In genomic region chr12:80518393-80518756, GRCm38 (mm10) we compare ENCODE assay signal across 7 mouse cellular contexts. TPM values are rescaled to one million over a fixed set of nuclear protein-coding genes. Genes with fewer than 3 reads are reported as not detected.
DNase-seq lines count a peak whose midpoint lies in the region; ATAC-seq lines count a peak whose summit lies in the region.

No protein-coding gene starts in this region.

- ATAC-seq in liver, embryonic 11.5 days (replicated peaks; ENCODE audit: low FRiP score), result no peak
- ATAC-seq in forebrain, embryonic 12.5 days (ENCODE audit: low FRiP score), result peak; percentile 59; the same call in 1 of the 2 replicates
- no peak for ATAC-seq in liver, embryonic 13.5 days (ENCODE audit: low read depth)
- no peak for ATAC-seq in monocyte, adult 5-6 weeks (replicated peaks; ENCODE audit: insufficient number of reproducible peaks, low FRiP score, low TSS enrichment, poor library complexity, severe bottlenecking)

- H3K4me1 ChIP-seq in liver, embryonic 11.5 days (replicated peaks; ENCODE audit: control insufficient read depth, insufficient read depth, low read length), result peaks cover 4% of the 10 kb centered on the region; the same call in 1 of the 2 replicates
- peaks cover 31% of the 10 kb centered on the region for H3K4me1 ChIP-seq in forebrain, embryonic 12.5 days
- H3K4me1 ChIP-seq in liver, embryonic 13.5 days (replicated peaks), result peaks cover 4% of the 10 kb centered on the region

- no peak overlapping the region for H3K9ac ChIP-seq in liver, embryonic 11.5 days (ENCODE audit: low read depth, low read length)
- H3K9ac ChIP-seq in forebrain, embryonic 12.5 days, result peak overlapping the region; percentile 80
- no peak overlapping the region for H3K9ac ChIP-seq in liver, embryonic 13.5 days

- WGBS in liver, embryonic 11.5 days, result 2% methylated on average over 25 of the region's 25 CpGs
- WGBS in forebrain, embryonic 12.5 days, result under 1% methylated on average over 25 of the region's 25 CpGs
- WGBS in liver, embryonic 13.5 days (ENCODE audit: insufficient replicate concordance), result 2% methylated on average over 25 of the region's 25 CpGs

- H3K36me3 ChIP-seq in liver, embryonic 11.5 days (ENCODE audit: control insufficient read depth, insufficient read depth, low read length), result no peaks in the 10 kb centered on the region
- no peaks in the 10 kb centered on the region for H3K36me3 ChIP-seq in forebrain, embryonic 12.5 days (replicated peaks)
- H3K36me3 ChIP-seq in liver, embryonic 13.5 days, result no peaks in the 10 kb centered on the region

- H3K9me3 ChIP-seq in liver, embryonic 11.5 days (ENCODE audit: control insufficient read depth, low read length), result no peaks in the 10 kb centered on the region
- H3K9me3 ChIP-seq in forebrain, embryonic 12.5 days, result no peaks in the 10 kb centered on the region
- H3K9me3 ChIP-seq in liver, embryonic 13.5 days (replicated peaks), result no peaks in the 10 kb centered on the region

- H3K4me3 ChIP-seq in liver, embryonic 11.5 days (ENCODE audit: low read depth, low read length), result peak overlapping the region; percentile 57
- peak overlapping the region; percentile 69 for H3K4me3 ChIP-seq in forebrain, embryonic 12.5 days (replicated peaks)
- H3K4me3 ChIP-seq in liver, embryonic 13.5 days (replicated peaks), result peak overlapping the region; percentile 48

- H3K27me3 ChIP-seq in liver, embryonic 11.5 days (replicated peaks; ENCODE audit: control insufficient read depth, insufficient read depth, low read length), result peaks cover 77% of the 10 kb centered on the region
- H3K27me3 ChIP-seq in forebrain, embryonic 12.5 days, result peaks cover 44% of the 10 kb centered on the region
- H3K27me3 ChIP-seq in liver, embryonic 13.5 days, result peaks cover 95% of the 10 kb centered on the region

- H3K4me2 ChIP-seq in liver, embryonic 11.5 days, result peak overlapping the region; percentile 81
- H3K4me2 ChIP-seq in forebrain, embryonic 12.5 days, result peak overlapping the region; percentile 87
- H3K4me2 ChIP-seq in liver, embryonic 13.5 days, result peak overlapping the region; percentile 64

- DNase-seq in liver, embryonic 11.5 days (ENCODE audit: low spot score), result peak; percentile 48
- no peak for DNase-seq in liver
- peak; percentile 75 to 79 for DNase-seq in cerebellum, postnatal 10 days
- no peak for DNase-seq in liver, embryonic 13.5 days
- DNase-seq in adrenal gland, postnatal 25 days, result no peak

- no peak overlapping the region for H3K27ac ChIP-seq in liver, embryonic 11.5 days (ENCODE audit: low read depth, low read length)
- H3K27ac ChIP-seq in forebrain, embryonic 12.5 days, result peak overlapping the region; percentile 85
- H3K27ac ChIP-seq in liver, embryonic 13.5 days, result no peak overlapping the region

RNA-seq across cellular contexts. Expression of gene Galnt16, which starts 0.3 kb away (rescaled TPM):
- polyA plus RNA-seq in liver, embryonic 11.5 days (2014; fragmentation: Nextera tagmentation; extraction: Ambion mirVana), result 0.92 TPM in 2 replicates
- 29.4 and 31.6 TPM in 2 replicates for polyA plus RNA-seq in forebrain, embryonic 12.5 days (2016; fragmentation: Nextera tagmentation; extraction: Ambion mirVana)
- 0.20 and 0.42 TPM in 2 replicates for polyA plus RNA-seq in liver, embryonic 13.5 days (2015; fragmentation: Nextera tagmentation; extraction: Ambion mirVana)
- total RNA-seq in monocyte, adult 5-6 weeks (2017), result not detected in 3 replicates
- 6.8 and 8.0 TPM in 2 replicates for total RNA-seq in adrenal gland, postnatal 25 days (2021)

RNA-seq across cellular contexts. Expression of gene Exd2, which starts 55.5 kb away (rescaled TPM):
- polyA plus RNA-seq in liver, embryonic 11.5 days (2014; fragmentation: Nextera tagmentation; extraction: Ambion mirVana), result 17.5 and 18.7 TPM in 2 replicates
- 52.7 and 54.1 TPM in 2 replicates for polyA plus RNA-seq in forebrain, embryonic 12.5 days (2016; fragmentation: Nextera tagmentation; extraction: Ambion mirVana)
- polyA plus RNA-seq in liver, embryonic 13.5 days (2015; fragmentation: Nextera tagmentation; extraction: Ambion mirVana), result 6.6 and 7.4 TPM in 2 replicates
- 29.2 to 48.5 TPM (median 31.7 TPM) in 3 replicates for total RNA-seq in monocyte, adult 5-6 weeks (2017)
- 20.4 and 22.5 TPM in 2 replicates for total RNA-seq in adrenal gland, postnatal 25 days (2021)

Comparison
In these comparisons a context has a peak if more than half of its experiments do, and no peak if none do; other contexts are left out.
1. DNase-seq: peak in liver, embryonic 11.5 days (single experiment) and cerebellum, postnatal 10 days (2 of 2); none in liver (single experiment), liver, embryonic 13.5 days (single experiment) and adrenal gland, postnatal 25 days (single experiment).
2. RNA of gene Galnt16, which starts 0.3 kb away (polyA plus RNA-seq): 29.4 to 31.6 TPM in forebrain, embryonic 12.5 days; 0.92 TPM in liver, embryonic 11.5 days and 0.20 to 0.42 TPM in liver, embryonic 13.5 days; every median in the first group is over 10 times any median in the second.
3. Peak in every context shown above with its lines, with median percentiles within 50 percentile points of each other: H3K4me2 ChIP-seq and H3K4me3 ChIP-seq.